27 mouse cellular contexts compared by ENCODE assay signal in the genomic region with DNA sequence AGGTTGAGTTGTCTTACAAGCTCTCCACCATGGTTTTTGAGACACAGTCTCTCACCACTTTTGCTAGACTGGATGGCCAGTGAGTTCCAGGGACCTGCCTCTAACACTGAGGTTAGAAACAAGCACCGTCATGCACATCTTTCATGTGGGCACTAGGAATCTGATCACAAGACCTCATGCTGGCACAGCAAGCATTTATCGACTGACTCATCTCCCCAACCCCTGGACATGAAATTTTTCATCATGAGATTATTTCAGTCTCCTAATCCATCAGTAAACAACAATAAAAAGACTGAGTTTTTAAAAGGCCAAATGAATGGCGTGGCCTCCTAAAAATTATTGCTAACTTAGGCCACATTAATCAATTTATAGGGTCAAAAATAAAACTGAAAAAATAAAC.
"Had no signal": no experiment of that assay in that cellular context is flagged by ENCODE, and none has a peak within 500 bp of the region (broad histone marks: within the 10 kb centered on the region; RNA-seq: fewer than 3 reads in every experiment).

No protein-coding gene starts in this region.

- H3K27ac ChIP-seq: heart, adult 2 months; heart, embryonic 10.5 days; heart, embryonic 13.5 days; heart, embryonic 15.5 days; hindbrain, embryonic 12.5 days; hindbrain, embryonic 15.5 days; hindbrain, postnatal 0 days; kidney, embryonic 15.5 days; kidney, postnatal 0 days; limb, embryonic 13.5 days; limb, embryonic 15.5 days; liver, embryonic 12.5 days; liver, embryonic 14.5 days had no signal

- H3K36me3 ChIP-seq: heart, embryonic 10.5 days; heart, embryonic 13.5 days; heart, embryonic 15.5 days; hindbrain, embryonic 12.5 days; hindbrain, embryonic 15.5 days; kidney, embryonic 15.5 days; limb, embryonic 13.5 days; limb, embryonic 15.5 days; liver, embryonic 12.5 days had no signal

- H3K27me3 ChIP-seq: heart, embryonic 13.5 days; heart, embryonic 15.5 days; hindbrain, embryonic 12.5 days; hindbrain, embryonic 15.5 days; kidney, embryonic 15.5 days; limb, embryonic 13.5 days; limb, embryonic 15.5 days; liver, embryonic 12.5 days had no signal

- H3K9ac ChIP-seq: heart, embryonic 13.5 days; heart, embryonic 15.5 days; hindbrain, embryonic 12.5 days; hindbrain, embryonic 15.5 days; kidney, embryonic 15.5 days; limb, embryonic 13.5 days; limb, embryonic 15.5 days; liver, embryonic 12.5 days; liver, embryonic 14.5 days had no signal

- DNase-seq: gastrocnemius, postnatal 14 days; gastrocnemius, postnatal 36 days; heart, adult 11 months; heart, adult 2 months; heart, postnatal 14 days; heart, postnatal 36 days; kidney, adult 11 months; kidney, adult 2 months; kidney, adult 9 months; kidney, postnatal 14 days; kidney, postnatal 36 days; layer of hippocampus, adult 9-11 months; layer of hippocampus, postnatal 36 days; left cerebral cortex, postnatal 4 days had no signal

- H3K4me2 ChIP-seq: heart, embryonic 13.5 days; heart, embryonic 15.5 days; hindbrain, embryonic 12.5 days; hindbrain, embryonic 15.5 days; kidney, embryonic 15.5 days; limb, embryonic 13.5 days; limb, embryonic 15.5 days; liver, embryonic 12.5 days had no signal

- H3K9me3 ChIP-seq: heart, embryonic 10.5 days; heart, embryonic 13.5 days; heart, embryonic 15.5 days; hindbrain, embryonic 12.5 days; hindbrain, embryonic 15.5 days; kidney, embryonic 15.5 days; limb, embryonic 13.5 days; limb, embryonic 15.5 days; liver, embryonic 12.5 days had no signal

- ATAC-seq: hindbrain, postnatal 0 days; intestine, embryonic 16.5 days; liver, embryonic 12.5 days had no signal

- H3K4me3 ChIP-seq: heart, adult 2 months; heart, embryonic 10.5 days; heart, embryonic 13.5 days; heart, embryonic 15.5 days; hindbrain, embryonic 12.5 days; hindbrain, embryonic 15.5 days; kidney, embryonic 15.5 days; limb, embryonic 13.5 days; limb, embryonic 15.5 days; liver, embryonic 12.5 days had no signal

- H3K4me1 ChIP-seq: liver, embryonic 12.5 days had no signal
